In genomic region chr15:74156121-74157051, GRCm38 (mm10) we compare ENCODE assay signal across 10 mouse cellular contexts.
DNase-seq lines count a peak whose midpoint lies in the region; ATAC-seq and TF ChIP-seq lines count a peak whose summit lies in the region.
"Had no signal": no experiment of that assay in that cellular context is flagged by ENCODE, and none has a peak within 500 bp of the region (broad histone marks: within the 10 kb centered on the region; RNA-seq: fewer than 3 reads in every experiment).

No protein-coding gene starts in this region.

- WGBS in heart, adult 2 months = 49% methylated on average over 18 of the region's 18 CpGs
- 42% methylated on average over 18 of the region's 18 CpGs for WGBS in heart, embryonic 12.5 days
- 21% methylated on average over 18 of the region's 18 CpGs for WGBS in forebrain, embryonic 12.5 days
- 33% methylated on average over 18 of the region's 18 CpGs for whole genome bisulfite sequencing in midbrain, embryonic 12.5 days

- TF ChIP-seq EP300 in heart, adult 2 months (IDR thresholded peaks at IDR 0.05; ENCODE audit: insufficient read depth, low read depth, low read length) = no peak

- ATAC-seq in heart, embryonic 12.5 days (ENCODE audit: insufficient number of reproducible peaks, low FRiP score) = no peak
- peak; percentile 53 for ATAC-seq in forebrain, embryonic 12.5 days (ENCODE audit: low FRiP score)
- peak; percentile 55 for ATAC-seq in midbrain, embryonic 12.5 days (ENCODE audit: low FRiP score, low read depth)
- ATAC-seq in granulocyte monocyte progenitor cell, adult 5-6 weeks (replicated peaks; ENCODE audit: poor library complexity, severe bottlenecking) = no peak

- no peaks in the 10 kb centered on the region for H3K36me3 ChIP-seq in heart, adult 2 months (ENCODE audit: control insufficient read depth, insufficient read depth, low read length)
- H3K36me3 ChIP-seq in heart, embryonic 12.5 days = no peaks in the 10 kb centered on the region
- H3K36me3 ChIP-seq in forebrain, embryonic 12.5 days (replicated peaks) = no peaks in the 10 kb centered on the region
- no peaks in the 10 kb centered on the region for H3K36me3 ChIP-seq in midbrain, embryonic 12.5 days

- 0 out of 2 replicates have a peak, but pooled peaks have one; percentile 4 for TF ChIP-seq CTCF in heart, adult 2 months (IDR thresholded peaks at IDR 0.05)

- H3K79me2 ChIP-seq in heart, adult 2 months (replicated peaks; ENCODE audit: control insufficient read depth, insufficient read depth, low read length) = no peaks in the 10 kb centered on the region

- no peak for TF ChIP-seq POLR2A in heart, adult 2 months (IDR thresholded peaks at IDR 0.05; ENCODE audit: insufficient read depth, low read depth, low read length)

- H3K27me3 ChIP-seq in heart, adult 2 months (ENCODE audit: control insufficient read depth, insufficient read depth, low read length) = no peaks in the 10 kb centered on the region
- H3K27me3 ChIP-seq in heart, embryonic 12.5 days (replicated peaks) = no peaks in the 10 kb centered on the region; the same call in 1 of the 2 replicates
- H3K27me3 ChIP-seq in forebrain, embryonic 12.5 days = peaks cover 14% of the 10 kb centered on the region
- H3K27me3 ChIP-seq in midbrain, embryonic 12.5 days = no peaks in the 10 kb centered on the region; the same call in 1 of the 2 replicates
- H3K27me3 ChIP-seq: CH12.LX had no signal

- H3K4me2 ChIP-seq in heart, embryonic 12.5 days = no peak overlapping the region
- H3K4me2 ChIP-seq in forebrain, embryonic 12.5 days = no peak overlapping the region; the same call in 1 of the 2 replicates
- H3K4me2 ChIP-seq in midbrain, embryonic 12.5 days (replicated peaks) = no peak overlapping the region

- no peak overlapping the region for H3K9ac ChIP-seq in heart, adult 2 months (ENCODE audit: low read depth, low read length)
- no peak overlapping the region for H3K9ac ChIP-seq in heart, embryonic 12.5 days
- no peak overlapping the region for H3K9ac ChIP-seq in forebrain, embryonic 12.5 days
- H3K9ac ChIP-seq in midbrain, embryonic 12.5 days (replicated peaks) = no peak overlapping the region

- no peaks in the 10 kb centered on the region for H3K9me3 ChIP-seq in heart, embryonic 12.5 days (replicated peaks)
- H3K9me3 ChIP-seq in forebrain, embryonic 12.5 days = no peaks in the 10 kb centered on the region
- no peaks in the 10 kb centered on the region for H3K9me3 ChIP-seq in midbrain, embryonic 12.5 days

- H3K4me1 ChIP-seq in heart, adult 2 months (ENCODE audit: control insufficient read depth, insufficient read depth, low read length) = no peaks in the 10 kb centered on the region
- H3K4me1 ChIP-seq in heart, embryonic 12.5 days (replicated peaks) = no peaks in the 10 kb centered on the region
- H3K4me1 ChIP-seq in forebrain, embryonic 12.5 days = peaks cover 32% of the 10 kb centered on the region
- H3K4me1 ChIP-seq in midbrain, embryonic 12.5 days = peaks cover 31% of the 10 kb centered on the region

- H3K27ac ChIP-seq in heart, adult 2 months = no peak overlapping the region
- H3K27ac ChIP-seq in heart, embryonic 12.5 days (ENCODE audit: poor library complexity, severe bottlenecking) = no peak overlapping the region
- peak overlapping the region; percentile 59; the same call in 1 of the 2 replicates for H3K27ac ChIP-seq in forebrain, embryonic 12.5 days
- H3K27ac ChIP-seq in midbrain, embryonic 12.5 days (replicated peaks) = peak overlapping the region; percentile 81

- no peak for DNase-seq in heart, adult 2 months
- DNase-seq in adrenal gland, postnatal 25 days = peak; percentile 45
- no peak for DNase-seq in thymus, postnatal 10 days (ENCODE audit: low spot score in 2 of 2)
- DNase-seq in gastrocnemius, postnatal 10 days = no peak
- DNase-seq: kidney, postnatal 25 days had no signal

- intact Hi-C loops in heart, adult 2 months (cut with DNase I) = no loop called here

- H3K4me3 ChIP-seq in heart, adult 2 months = no peak overlapping the region
- H3K4me3 ChIP-seq in heart, embryonic 12.5 days = no peak overlapping the region
- H3K4me3 ChIP-seq in forebrain, embryonic 12.5 days (replicated peaks) = no peak overlapping the region
- no peak overlapping the region for H3K4me3 ChIP-seq in midbrain, embryonic 12.5 days

Comparison
In these comparisons a context has a peak if more than half of its experiments do, and no peak if none do; other contexts are left out.
1. H3K27ac ChIP-seq: peak in forebrain, embryonic 12.5 days (single experiment) and midbrain, embryonic 12.5 days (single experiment); none in heart, adult 2 months (single experiment) and heart, embryonic 12.5 days (single experiment).
2. ATAC-seq: peak in forebrain, embryonic 12.5 days (single experiment) and midbrain, embryonic 12.5 days (single experiment); none in heart, embryonic 12.5 days (single experiment) and granulocyte monocyte progenitor cell, adult 5-6 weeks (single experiment).